Mouse (Mus musculus) left cerebral cortex, adult 11 months (tissue): ENCODE results near the gene Cd101.
A peak's percentile ranks its signal among the peaks of the same experiment; 100 is the strongest.

Experiments
- DNase-seq: peaks from one replicate; pipeline ENCODE4 v3.0.0; 2022; ENCODE audit warnings: low spot score

Gene Cd101

DNA sequence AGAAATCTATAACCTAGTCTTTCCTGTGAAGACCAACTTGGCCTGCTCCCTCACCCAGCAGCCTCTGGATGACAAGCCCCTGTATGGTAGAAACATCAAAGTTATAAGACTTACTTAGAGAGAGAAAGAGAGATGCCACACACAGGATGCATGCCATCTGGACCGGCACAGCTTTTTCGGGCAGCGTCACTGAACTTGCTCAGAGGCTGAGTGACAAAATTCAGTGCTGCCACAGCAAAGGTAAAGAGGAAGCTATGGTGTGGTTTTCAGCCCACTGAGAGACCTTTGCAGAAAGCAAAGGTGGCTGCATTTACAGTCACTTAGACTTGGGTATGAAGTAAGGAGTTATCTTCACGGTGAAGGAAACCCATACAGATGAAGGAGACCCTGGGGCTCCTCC lies at the start of gene Cd101:
Gene Cd101, minus strand, starts transcription at position 218 of the 400 bp plus-strand sequence.
- DNase-seq: no peak

DNA sequence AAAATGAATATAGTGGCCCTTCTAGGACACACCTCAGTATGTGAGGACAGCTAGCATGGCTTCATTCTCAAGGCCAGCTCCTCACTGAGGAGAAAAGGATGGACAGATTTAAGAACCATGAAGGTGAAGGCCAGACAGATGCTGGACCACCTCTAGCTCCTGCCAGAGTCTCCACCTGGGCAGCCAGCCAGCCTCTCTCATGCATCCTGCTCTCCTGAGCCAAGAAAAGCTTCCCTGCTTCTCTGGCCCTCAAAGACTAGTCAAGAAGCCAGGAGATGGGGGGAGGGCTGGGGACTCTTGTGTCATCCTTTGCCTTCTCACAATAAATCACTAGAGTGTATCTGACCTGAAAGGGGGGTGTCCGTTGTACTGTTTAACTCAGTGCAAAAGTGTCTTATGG lies 49.0 kb upstream of the Cd101 start:
- DNase-seq: no peak

DNA sequence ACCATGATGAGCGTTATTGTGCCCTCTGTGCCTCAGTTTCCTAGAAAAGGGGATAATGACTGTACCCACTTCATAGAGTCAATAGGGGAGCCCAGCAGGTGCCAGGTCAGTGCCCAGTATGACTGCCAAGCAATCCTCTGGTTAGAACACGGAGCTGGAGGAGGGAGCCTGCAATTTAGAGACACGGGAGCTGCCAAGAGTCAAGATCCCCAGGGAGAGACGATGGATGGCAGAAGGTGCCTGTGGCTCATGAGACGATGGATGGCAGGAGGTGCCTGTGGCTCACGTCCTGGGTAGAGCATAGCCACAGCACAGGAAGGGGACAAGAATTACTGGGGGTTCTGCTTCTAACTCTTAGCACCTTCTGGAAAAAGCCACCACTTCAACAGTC lies 48.3 kb upstream of the Cd101 start:
- DNase-seq: no peak

DNA sequence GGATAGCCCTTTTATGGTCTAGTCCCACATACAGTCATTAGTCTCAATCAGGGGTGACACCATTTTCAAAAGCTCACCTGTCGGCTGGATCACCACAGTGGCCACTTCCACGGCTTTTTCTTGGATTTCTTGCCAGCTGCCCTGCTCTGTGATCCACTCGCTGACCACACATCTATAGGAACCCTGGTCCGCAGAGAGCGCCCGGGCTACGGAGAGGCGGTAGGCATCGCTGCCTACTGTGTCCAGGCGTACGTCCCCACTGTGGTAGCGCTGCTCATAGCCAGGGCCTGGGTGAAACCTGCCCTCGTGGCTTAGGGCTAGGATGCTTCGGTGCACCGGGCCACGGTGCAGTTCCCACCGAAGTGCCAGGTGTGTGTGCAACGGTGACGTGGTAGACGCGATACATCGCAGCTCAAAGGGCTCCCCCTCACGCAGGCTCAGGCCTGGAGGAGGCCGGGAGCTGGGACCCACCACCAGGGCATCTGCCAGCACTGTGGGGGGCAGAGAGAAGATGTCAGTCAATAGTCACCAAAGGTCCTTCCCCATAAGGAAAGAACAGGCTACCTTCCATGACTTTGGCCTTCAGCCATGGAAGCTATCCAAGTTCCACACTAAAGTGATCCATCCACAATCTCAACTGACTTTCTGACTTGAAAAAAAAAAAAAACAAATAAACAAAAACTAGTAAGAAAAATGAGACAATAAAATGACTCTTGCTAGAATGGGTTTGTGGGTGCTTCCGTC lies 47.8 kb upstream of the Cd101 start:
- no peak for DNase-seq

DNA sequence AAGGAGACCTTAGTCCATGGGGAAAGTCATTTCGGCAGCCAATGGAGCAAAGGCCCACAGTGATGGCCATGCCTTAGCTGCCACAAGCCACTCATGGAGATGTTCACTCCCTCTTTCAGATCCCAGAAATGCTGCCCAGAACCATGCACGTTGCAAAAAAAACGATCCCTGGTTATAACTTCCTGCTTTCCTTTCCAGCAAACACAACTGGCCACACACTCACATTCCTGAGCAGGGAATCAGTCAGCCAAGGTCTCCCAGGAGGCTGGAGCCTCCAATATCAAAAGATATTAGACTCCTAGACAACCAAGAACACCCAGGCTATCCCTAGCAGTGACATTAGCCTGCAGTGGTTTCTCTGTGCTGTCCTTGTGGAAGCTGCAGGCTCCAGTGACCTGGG lies 46.5 kb upstream of the Cd101 start:
- no peak for DNase-seq

DNA sequence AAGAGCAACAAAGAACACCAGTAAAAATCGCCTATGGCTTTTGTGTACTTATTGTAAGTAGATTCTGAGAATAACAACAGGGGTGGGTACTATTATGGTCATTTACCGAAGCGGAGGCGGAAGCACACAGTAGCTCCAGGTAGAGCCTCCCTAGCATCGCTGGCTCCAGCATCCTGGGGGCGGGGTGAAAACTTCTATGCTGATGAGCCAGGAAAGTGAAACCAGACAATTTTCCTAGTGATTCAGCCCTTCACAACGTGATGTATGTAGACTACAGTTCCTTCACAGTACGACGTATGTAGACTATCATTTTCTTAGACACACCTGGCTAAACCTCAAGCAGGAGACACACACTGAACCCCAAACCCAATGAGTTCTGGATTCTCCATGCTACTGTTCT lies 44.0 kb upstream of the Cd101 start:
- no peak for DNase-seq

DNA sequence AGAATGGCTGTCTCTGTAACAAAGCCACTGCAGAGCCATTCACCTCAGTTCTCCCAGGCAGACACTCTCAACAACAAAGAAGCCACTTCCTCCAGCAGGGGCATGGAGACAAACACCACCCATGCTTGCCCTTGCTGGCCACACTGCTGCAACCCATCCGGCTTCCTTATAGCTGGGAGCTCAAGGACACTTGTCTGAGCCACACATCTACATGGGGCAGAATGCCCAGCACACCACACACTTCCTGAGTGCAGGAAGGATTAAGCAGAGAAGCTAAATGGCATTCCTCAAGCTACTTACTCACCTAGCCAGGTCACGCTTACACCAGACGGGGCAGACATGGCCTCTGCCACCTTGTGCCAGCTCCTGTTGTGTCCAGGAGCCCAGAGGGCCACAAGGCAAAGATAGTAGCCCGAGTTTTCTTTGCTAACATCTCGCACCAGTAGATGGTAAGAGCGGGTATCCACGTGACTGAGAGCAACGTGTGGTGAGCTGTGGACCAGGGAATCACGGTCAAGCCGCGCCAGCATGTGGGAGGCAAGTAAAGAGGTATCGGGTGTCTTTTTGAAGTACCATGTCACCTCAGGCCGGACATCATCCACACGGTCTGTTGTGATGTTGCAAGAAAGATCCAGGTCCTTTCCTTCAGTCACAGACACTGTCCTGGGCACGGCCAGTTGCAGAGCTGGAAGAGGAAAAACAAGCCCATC lies 43.3 kb upstream of the Cd101 start:
- DNase-seq: no peak

DNA sequence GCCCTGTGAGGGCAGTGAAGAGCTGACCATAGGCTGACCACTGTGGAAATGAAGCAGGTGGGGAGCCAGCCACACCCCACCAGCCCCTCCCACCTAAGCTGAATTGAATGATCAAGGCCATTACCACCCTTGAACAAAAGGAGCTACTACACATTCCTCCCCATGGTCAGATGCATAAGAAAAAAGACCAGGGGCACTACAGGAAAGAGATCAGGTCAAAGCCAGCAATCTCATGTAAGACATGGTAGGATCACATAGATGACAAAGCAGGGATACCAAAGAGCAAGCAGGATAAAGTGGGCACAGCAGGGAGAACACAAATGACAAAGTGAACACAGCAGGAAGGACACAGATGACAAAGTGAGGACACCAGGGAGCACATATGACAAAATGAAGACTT lies 42.2 kb upstream of the Cd101 start:
- DNase-seq: no peak

DNA sequence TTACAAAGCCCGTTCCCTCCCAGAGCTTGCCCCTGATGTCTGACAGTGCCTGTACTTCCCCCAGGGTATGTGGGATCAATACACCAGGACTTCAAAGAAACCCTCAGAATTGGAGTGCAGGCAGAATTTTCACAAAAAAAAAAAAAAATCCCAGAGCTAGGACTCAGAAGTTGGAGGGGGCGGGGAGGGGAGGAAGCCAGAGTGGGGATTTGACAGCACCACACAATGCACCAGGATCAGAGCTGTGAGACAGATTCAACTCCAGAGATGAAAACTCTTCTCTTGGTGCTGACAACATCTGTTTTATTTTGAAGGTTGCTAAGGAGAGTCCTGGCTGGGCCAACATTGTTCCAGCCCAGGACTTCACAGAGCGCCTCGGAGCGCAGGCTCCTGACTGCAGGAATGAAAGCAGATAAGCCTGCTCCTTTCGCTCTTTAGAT lies 41.5 kb upstream of the Cd101 start:
- no peak for DNase-seq

DNA sequence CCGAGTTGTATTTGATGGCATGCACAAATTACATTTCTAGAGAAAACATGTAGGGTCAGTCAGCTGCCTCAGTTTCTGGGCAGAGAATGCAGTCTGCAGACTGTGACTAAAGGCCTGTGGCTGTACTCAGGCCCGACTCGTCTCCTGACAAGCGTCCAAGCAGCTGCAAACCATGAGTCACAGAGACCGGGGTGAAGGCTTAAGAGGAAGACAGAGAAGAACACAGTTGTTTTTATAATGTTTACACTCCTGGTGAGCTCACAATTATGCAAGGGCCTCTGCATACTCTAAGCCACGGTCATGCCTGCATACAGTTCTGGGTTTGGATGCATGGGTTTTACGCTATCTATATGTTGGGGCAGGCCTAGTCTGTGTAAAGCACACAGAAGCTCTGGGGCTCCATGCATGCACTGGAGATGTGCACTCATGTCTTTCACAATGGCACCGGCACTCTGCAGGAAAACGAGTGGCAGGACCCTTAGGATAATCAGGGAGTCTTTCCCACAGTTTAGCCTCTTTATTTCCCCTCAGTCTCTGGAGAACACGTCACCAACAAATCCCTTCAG lies 41.0 kb upstream of the Cd101 start:
- no peak for DNase-seq

DNA sequence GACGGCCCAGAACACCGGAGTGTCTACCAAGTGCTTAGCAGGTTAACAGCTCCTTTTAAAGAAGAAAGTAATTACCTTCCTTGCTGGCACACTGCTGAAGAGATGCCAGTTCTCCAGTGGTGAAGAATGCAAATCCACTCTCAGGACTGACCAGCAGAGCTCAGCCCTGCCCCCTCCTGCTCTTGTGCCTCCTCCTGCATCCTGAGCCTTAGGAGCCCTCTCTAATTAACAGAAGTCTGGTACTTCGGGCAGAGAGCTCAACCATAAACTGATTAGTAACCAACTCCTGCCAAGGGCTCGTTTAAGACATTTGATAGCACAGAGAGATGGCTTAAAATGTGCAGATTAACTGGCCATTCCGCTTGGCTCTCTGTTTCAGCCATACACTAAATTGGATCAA lies 39.3 kb upstream of the Cd101 start:
- no peak for DNase-seq

DNA sequence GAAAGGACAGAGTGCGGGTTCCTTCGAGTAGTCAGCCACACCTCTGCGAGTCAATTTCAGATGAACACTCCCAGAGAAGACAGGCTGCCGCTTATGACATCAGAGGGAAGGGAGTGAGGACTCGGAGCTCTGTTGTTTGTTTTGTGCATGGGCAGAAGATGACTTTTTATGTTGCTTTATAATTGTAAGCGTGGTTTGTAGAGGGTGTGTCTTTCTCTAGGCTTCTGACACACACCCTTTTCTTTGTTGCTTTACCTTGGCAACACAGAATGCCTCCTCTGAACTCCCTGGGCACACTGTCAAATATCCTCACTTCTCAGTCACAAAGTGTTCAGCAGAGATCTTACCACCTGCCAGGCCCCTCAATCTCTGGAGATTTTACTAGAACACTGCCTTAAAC lies 36.8 kb upstream of the Cd101 start:
- no peak for DNase-seq

DNA sequence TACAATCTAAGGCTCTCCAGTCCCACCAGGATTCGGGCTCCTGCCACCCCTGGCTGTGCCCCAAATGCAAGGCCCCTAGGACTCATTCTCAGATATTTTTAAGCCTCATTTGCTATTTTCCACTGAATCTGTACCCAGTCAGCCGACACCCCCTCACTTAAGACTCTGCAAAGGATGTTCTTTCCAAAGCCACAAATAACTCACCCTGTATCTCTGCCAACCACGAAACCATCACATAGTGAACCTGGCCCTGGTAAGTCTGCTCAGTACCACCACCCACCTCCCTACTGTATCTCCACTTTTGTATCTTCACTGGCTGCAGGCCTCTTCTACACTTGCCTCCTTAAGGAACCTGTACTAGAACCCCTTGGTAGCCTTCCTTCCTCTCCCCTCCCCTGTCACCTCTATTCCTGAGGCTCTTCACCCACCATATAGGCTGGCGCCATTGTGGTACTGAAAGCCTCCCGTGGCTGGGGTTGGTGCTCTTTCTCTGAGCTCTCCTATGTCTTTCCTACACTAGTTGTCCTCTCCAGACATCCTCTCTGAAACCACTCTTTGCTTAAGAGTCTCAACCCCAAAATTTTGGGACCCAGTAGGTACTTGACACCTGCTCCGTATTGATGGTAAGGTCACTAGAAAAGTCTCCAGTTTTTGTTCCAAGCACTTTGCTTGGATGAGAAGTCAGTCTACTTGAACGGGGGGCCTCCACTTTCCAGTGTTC lies 32.7 kb upstream of the Cd101 start:
- peak; percentile 48 for DNase-seq

DNA sequence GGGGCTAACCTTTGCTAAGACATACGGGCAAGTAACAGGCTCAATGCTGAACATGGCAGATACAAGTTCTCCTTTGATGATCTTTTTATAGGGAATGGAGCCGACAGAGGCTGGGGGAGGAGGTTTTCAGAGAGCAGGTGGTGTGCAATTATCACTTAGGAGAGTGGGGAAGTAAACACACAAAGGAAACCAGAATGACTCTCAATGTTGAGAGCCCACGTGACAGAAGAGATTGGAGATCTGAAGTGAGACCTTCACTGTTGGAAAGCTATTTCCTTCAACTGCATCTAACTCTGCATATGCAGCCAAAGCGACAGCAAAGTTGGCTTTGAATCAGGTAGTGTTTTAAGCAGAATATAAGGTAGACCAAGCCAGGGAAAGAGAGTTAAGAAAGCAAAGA lies 29.9 kb upstream of the Cd101 start:
- DNase-seq: no peak

DNA sequence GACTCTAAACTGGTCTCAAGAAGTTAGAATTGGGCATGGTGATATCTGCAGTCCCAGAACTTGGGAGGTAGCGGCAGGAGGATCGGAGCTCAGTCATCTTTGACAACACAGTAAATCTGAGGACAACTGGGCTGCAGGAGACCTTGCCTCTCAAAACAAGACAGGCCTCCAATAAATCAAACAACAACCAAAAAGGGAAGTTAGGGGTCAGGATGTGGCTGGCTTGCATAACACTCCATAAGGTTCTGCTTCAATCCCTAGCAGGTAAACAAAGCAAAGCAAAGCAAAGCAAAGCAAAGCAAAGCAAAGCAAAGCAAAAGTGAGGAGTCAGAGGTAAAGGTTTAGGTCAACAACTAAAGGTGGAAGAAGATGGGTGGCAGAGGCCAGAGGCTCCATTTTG lies 28.8 kb upstream of the Cd101 start:
- DNase-seq: no peak

DNA sequence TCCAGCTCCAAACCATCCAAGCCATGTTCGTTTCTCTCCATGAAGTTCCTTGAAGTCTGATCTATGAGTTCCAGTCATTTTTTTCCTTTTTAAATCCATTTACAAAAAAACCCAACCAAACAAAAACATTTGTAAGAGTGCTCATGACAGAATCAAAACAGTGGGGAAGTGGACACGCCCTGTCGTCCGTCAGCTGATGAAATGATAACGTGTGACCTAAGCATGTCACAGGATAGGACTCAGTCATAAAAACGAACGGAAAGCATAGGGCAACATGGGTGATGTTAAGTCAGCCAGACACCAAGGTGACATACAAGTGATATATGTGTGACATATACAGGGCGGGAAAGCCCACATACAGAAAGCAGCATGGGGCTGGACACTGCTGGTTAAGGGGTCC lies 25.9 kb upstream of the Cd101 start:
- DNase-seq: no peak

DNA sequence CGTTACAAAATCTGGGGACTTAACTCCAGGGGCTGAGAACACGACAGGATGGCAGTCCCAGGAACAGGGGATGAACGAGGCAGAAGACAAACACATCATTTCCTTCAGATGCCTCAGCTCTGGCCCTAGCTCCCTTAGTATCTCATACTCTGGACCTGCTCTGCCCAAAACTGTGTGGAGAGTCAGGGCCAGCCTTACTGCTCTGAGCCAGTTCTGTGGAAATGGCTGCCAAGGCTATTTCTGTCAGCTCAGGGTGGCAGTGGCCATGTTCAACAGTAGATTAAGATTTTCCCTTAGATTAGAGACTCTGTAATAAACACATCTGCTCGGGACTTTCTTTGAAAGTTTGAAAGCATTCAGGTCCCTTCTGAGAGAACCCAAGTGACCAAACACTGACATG lies 22.2 kb upstream of the Cd101 start:
- no peak for DNase-seq

DNA sequence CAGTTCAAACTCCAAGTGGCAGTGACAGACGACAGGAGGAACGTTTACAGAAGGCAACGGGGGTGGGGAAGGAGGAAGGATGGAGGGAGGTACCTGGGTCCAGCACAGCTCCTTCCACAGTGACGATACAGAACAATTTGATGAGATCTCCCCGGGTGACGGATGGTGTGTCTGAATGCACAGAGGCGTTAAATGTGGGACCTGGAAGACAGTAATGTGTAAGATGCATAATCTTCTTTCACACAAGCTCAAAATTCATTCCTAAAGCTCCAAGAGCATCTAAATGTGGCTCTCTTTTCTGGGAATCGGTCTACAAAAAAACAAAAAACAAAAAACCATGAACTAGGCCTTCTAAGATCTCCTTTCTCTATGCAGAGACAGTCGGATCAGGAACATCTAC lies 20.6 kb upstream of the Cd101 start:
- no peak for DNase-seq

DNA sequence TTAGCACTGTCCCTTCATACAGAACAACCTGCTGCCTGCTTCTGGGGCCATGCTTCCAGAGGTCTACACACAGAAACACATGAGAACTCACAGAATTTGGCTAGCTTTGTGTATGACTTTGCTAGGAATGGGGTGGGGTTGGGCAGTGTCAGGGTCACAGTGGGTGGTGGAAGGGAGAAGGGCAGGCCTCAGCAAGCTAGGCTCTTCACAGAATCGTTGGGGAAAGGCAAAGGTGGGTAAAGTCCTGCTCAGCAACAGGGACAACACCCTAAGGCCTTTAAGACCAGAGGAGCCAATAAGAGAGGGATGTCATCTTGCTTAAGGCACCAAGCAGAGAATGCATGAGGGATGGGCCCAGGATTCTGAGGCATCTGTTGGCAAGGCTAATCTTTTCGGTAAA lies 19.4 kb upstream of the Cd101 start:
- DNase-seq: no peak

DNA sequence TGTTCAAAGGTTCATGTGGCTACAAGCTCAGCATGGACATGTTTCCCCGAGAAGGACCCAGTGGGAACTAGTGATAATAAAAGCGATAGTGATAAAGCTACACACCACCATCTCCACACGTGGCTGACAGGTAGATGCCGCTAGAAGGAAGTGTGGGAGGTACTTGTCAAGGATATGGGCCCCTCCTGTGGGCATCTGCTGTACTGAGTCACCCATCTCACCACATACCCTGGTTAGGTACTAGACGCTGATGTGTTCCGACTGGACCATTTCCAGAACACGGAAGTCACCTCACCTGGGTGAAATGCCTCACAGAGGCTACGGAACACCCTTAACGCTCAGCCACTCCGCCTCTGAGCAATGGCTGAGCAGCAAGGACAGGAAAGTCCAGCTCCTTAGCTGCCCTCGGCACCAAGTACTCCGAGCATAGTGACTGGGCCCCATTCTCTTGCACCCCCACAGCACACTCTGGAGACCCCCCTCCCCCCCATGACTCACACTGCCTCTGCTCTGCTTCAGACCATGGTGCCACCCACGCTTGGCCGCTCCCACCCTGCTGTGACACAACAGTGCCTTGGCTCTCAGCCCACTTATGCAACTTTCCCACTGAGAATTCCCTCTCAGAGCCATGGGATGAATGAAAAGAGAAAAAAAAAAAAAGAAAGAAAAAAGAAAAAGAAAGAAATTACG lies 18.4 kb upstream of the Cd101 start:
- DNase-seq: peak; percentile 78

DNA sequence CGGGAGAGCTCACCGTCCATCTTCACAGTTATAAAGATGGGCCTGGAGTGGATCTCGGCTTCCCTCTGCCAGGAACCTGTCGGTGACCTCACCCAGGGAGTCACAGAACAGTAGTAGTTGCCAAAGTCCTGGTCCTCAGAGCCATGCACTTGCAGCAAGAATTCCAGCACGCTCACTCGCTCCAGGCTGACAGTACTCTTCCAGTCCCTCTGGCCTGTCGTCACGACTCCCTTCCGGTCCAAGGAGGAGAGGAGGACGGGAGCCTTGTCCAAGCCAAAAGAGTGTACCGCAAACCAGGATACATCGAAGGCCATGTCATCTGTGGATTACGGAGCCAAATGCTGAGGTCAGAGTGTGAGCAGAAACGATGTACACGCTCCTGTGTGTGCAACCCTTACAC lies 16.1 kb upstream of the Cd101 start:
- DNase-seq: no peak

DNA sequence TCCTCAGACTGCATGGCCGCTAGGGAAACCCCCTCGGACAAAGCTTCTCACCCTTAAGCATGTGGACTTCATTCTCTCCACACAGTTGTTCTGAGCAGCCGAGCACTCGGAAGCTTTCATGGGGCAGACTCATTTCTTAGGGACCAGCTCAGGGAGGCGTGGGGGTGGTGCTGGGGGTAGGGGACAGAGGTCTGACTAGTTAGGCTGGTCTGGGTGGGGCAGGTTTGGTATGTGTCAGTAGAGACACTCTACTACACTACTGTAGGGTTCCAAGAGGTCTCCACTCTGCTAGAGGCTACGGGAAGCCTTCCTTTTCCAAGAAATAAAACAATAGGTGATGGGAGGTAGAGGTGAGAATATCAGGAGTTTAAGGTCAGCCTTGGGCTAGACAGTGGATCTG lies 15.3 kb upstream of the Cd101 start:
- DNase-seq: no peak
